Mouse (Mus musculus): ENCODE results near the gene Prg2.

Gene Prg2

GRCm38 (mm10) chr2:84962906-84963507 is 17.3 kb upstream of the Prg2 start:
- no peak for DNase-seq

- DNase-seq = no peak
Measured at GRCm38 (mm10) chr2:84964111-84964801, 16.0 kb upstream of the Prg2 start.

DNA sequence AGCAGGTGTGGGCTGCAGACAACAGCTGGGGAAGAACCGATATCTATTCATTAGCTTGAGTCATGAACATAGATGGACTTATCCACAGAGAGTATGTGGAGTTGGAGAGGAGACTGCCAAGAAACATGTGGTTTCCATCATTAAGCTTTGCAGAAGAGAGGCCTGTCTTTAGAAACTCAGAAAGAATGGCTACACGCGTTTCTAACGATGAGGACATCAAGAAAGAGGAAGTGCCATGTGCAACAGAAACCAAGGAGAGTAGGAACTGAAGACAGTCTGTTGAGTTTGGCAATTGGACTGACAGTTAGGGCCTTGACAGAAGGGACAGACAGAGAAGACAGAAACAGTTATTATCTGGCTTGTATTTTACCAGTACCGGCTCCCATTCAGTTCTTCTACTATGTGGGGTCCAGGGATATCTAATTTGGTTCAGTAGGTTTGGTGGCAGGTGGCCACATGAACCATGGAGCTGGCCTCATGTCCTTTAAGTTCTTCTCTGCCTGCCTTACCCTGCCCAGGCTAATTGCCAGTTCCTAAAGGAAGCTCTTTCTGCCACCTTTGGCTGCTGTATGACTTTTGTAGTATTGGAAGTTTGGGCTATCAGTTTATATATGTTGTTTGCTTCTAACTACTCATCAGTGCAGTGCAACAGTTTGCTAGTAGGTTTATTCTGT is 12.8 kb upstream of the Prg2 start:
- no peak for DNase-seq

- DNase-seq = no peak
Measured at GRCm38 (mm10) chr2:84975580-84975979, 4.7 kb upstream of the Prg2 start.

DNA sequence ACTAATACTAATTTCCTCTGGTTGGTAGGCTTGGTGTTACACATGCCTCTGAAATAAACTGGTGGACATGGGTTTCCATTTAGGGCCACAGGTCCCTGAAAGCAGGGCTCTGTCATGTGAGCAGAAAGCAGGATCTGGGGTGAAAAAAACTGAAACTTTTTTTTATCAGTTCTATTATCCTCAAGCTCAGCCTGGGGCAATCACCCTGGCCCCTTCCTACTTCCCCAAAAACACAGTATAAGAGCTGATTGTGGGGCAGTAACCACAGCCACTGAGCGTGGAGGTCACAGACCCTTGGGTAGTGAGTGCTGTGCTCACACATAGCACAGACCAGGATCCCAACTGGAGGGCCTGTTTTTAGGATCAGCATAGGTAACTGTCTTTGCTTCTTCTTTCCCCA is 7.7 kb downstream of the Prg2 start, which contains the start of gene Prg3:
Gene Prg3, plus strand, starts transcription at position 286 of the 400 bp plus-strand sequence.
- no peak for DNase-seq

- no peak for DNase-seq
Measured at GRCm38 (mm10) chr2:84996376-84996775, 16.1 kb downstream of the Prg2 start.

DNA sequence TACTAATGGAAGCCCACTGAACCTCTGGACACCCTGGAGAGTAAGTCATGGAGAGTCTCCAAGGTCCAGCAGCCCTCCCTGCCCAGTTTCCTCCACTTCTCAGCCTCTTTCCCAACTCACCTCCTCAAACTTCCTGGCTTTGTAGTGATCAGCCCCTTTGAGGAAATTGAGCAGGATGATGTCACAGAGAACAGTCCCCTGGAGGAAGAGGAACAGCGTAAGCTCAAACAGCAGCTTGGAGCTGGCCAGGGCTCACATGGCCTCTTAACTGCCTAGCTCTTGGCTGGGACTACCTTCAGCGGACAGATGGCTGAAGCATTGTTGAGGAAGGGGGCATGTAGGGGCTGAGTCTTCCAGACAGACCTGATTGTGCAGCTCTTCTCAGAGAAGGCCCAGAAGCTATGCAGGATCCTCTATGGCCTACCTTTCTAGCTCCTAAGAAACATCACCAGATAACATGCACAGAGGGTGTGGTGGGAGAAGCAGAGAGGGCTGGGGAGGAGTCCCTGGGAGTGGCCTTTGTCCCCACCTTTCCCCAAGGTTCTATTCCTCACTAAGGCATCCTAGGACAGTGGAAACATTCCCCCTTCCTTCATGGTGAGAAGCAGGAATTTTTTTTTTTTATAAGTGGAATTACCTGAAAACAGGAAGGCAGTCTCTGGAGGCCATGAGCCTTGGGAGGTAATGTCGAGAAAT is 19.4 kb downstream of the Prg2 start:
- DNase-seq = peak; percentile 10 to 27

DNA sequence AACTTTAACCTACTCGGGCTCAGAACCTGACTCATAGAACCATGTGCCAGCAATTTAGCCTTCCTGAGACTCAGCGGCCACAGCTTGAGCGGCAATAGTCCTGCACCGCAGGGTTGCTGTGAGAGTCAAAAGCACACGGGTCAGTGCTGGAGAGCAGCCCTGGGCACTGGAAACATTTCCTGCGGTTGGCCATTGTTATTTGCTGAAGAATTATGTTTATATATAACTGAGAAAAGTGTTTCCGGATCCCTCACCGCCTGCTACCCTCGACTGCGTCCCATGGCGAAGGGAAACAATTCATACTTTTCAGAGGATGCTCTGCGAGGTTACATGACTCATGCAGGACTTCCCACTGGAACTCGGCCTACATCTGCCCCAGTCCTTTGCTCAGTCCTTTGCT is 21.2 kb downstream of the Prg2 start:
- DNase-seq = peak; percentile 30 to 50

GRCm38 (mm10) chr2:85002575-85002974 is 22.3 kb downstream of the Prg2 start:
- DNase-seq = no peak

DNA sequence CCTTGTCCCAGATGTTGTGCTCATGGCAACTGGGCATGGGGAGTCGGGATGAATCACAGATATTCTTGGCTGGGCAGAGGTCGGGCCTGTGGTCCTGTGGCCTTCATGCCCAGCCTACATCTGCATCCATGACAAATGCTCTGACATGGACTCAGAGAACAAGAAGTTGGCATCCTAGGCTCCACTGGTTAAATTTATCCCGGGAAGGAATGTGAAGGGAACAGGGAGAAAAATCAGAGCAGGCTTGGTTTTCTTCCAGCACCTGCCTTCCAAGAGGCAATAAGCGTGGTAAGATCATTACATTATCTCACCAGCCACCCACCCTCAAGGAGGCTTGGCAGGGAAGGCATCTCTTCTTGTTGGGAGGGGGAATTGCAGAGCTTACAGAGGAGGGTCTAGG is 24.1 kb downstream of the Prg2 start:
- DNase-seq = no peak

GRCm38 (mm10) chr2:85006600-85006999 is 26.3 kb downstream of the Prg2 start:
- DNase-seq = no peak

- DNase-seq = peak; percentile 19 to 40
Measured at GRCm38 (mm10) chr2:85007729-85008128, 27.5 kb downstream of the Prg2 start.

GRCm38 (mm10) chr2:85009212-85009611 is 29.0 kb downstream of the Prg2 start:
- DNase-seq = no peak

GRCm38 (mm10) chr2:85011906-85012604 is 31.8 kb downstream of the Prg2 start:
- DNase-seq = no peak

DNA sequence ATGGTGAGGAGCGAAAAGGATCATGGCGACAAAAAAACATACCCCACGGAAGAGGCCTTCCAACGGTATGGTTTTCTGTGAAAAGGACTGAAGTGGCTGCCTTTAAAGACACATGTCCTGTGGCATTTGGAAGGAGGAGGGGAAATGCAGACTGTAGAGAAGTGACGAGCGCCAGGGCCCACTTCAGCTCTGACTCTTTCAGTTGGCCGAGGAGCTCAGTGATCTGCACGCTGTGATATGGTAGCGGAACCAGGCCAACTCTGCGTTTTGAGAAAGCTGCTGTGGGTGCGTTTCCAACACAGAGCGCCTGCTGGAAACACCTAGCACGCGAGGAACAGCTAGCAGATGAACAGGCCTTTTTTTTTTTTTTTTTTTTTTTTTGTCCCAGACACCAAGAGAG is 32.4 kb downstream of the Prg2 start:
- DNase-seq = no peak

DNA sequence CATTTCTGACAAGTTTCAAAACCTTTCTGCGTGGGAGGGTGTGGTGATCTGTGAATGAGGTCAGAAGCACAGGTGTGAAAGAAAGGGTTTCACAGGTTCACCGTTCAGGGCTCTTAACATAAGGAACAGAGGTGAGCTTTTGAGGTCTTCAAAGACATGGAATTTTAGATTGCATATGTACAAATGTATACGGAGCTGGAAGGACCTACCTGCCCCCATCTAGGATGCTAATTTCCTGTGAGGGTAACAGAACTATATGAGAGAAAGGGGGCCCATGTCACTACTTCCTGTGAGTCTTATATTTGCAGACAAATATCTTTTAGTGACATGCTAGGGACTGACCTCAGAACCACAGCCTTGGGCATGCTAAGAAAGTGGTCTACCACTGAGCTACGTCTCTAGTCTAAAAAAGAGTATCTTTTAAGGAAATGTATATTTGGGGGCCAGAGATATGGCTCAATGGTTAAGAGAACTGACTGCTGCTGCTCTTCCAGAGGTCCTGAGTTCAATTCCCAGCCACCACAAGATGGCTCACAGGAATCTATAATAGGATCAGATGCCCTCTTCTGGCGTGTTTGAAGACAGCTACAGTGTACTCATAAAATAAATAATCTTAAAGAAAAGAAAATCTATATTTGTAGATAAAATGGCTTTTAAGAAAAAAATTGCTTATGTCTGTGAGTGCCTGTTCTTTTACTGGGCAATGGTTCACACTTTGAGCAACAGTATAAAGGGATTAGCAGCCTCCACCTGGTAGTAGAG is 33.7 kb downstream of the Prg2 start:
- no peak for DNase-seq

DNA sequence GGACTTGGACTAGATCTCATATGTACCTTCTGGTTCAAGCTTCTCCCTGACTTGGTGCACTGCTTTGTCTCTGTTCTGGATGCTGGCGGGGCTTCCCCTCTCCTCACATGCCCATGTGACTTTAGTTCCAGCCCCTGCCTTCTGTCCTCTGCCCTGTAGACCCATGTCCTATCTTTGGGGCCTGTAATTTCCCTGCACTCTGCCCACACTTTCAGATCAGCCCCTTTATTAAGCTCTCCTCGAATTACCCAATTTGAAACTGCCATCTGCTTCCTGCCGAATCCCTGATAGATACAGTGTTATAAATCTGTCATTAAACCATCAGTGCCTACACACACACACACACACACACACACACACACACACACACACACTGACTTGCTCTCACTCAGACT is 34.3 kb downstream of the Prg2 start:
- no peak for DNase-seq

GRCm38 (mm10) chr2:85022043-85022442 is 41.8 kb downstream of the Prg2 start:
- peak; percentile 37 to 55 for DNase-seq

GRCm38 (mm10) chr2:85026178-85026577 is 45.9 kb downstream of the Prg2 start:
- DNase-seq = no peak

GRCm38 (mm10) chr2:85027281-85027680 is 47.0 kb downstream of the Prg2 start:
- DNase-seq = no peak

GRCm38 (mm10) chr2:85029897-85030296 is 49.6 kb downstream of the Prg2 start:
- no peak for DNase-seq

- no peak for DNase-seq
Measured at GRCm38 (mm10) chr2:85030989-85031388, 50.7 kb downstream of the Prg2 start.
